Mouse (Mus musculus): ENCODE data around the gene Crk. TPM values are rescaled to one million over a fixed set of nuclear protein-coding genes. Genes with fewer than 3 reads are reported as not detected.

Crk gene
- polyA plus RNA-seq, 1 experiment: 46.7 TPM

GRCm38 (mm10) chr11:75679439-75680171 lies 546 bp downstream of the Crk start:
- Histone ChIP-seq H3K27me3 (ENCODE audit: control insufficient read depth, insufficient read depth, low read length) (no peaks in the 10 kb centered on the region), H3K27ac (ENCODE audit: control insufficient read depth, insufficient read depth, low read length) (peak overlapping the region; percentile 26), H3K4me3 (ENCODE audit: control insufficient read depth, insufficient read depth, low read length) (peak overlapping the region; percentile 74), H3K4me1 (replicated peaks; ENCODE audit: control insufficient read depth, insufficient read depth, low read length) (no peaks in the 10 kb centered on the region), H3K36me3 (ENCODE audit: control insufficient read depth, insufficient read depth, low read length) (peaks cover 5% of the 10 kb centered on the region; the same call in 1 of the 2 replicates)
- 2% methylated on average over 43 of the region's 43 CpGs for WGBS
- no peak for DNase-seq
- TF ChIP-seq CTCF (IDR thresholded peaks at IDR 0.05; ENCODE audit: borderline replicate concordance, control insufficient read depth, extremely low read depth, insufficient read depth, low read length, poor library complexity): no peak
- no peak for TF ChIP-seq POLR2A (IDR thresholded peaks at IDR 0.05; ENCODE audit: control insufficient read depth, extremely low read depth, insufficient read depth, low read length, poor library complexity)

GRCm38 (mm10) chr11:75684462-75684861 lies 5.4 kb downstream of the Crk start:
- Histone ChIP-seq H3K27ac (ENCODE audit: control insufficient read depth, insufficient read depth, low read length) (no peak overlapping the region), H3K27me3 (ENCODE audit: control insufficient read depth, insufficient read depth, low read length) (no peaks in the 10 kb centered on the region), H3K4me3 (ENCODE audit: control insufficient read depth, insufficient read depth, low read length) (no peak overlapping the region), H3K36me3 (ENCODE audit: control insufficient read depth, insufficient read depth, low read length) (peaks cover 11% of the 10 kb centered on the region), H3K4me1 (replicated peaks; ENCODE audit: control insufficient read depth, insufficient read depth, low read length) (no peaks in the 10 kb centered on the region)
- WGBS: 95% methylated on average over 5 of the region's 5 CpGs
- TF ChIP-seq CTCF (IDR thresholded peaks at IDR 0.05; ENCODE audit: borderline replicate concordance, control insufficient read depth, extremely low read depth, insufficient read depth, low read length, poor library complexity): no peak
- TF ChIP-seq POLR2A (IDR thresholded peaks at IDR 0.05; ENCODE audit: control insufficient read depth, extremely low read depth, insufficient read depth, low read length, poor library complexity): no peak
- DNase-seq: no peak

- no peaks in the 10 kb centered on the region for H3K27me3 ChIP-seq (ENCODE audit: control insufficient read depth, insufficient read depth, low read length)
- H3K4me1 ChIP-seq (replicated peaks; ENCODE audit: control insufficient read depth, insufficient read depth, low read length): no peaks in the 10 kb centered on the region
- TF ChIP-seq POLR2A (IDR thresholded peaks at IDR 0.05; ENCODE audit: control insufficient read depth, extremely low read depth, insufficient read depth, low read length, poor library complexity) (no peak), CTCF (IDR thresholded peaks at IDR 0.05; ENCODE audit: borderline replicate concordance, control insufficient read depth, extremely low read depth, insufficient read depth, low read length, poor library complexity) (no peak)
- H3K36me3 ChIP-seq (ENCODE audit: control insufficient read depth, insufficient read depth, low read length): peaks cover 11% of the 10 kb centered on the region
- no peak overlapping the region for H3K27ac ChIP-seq (ENCODE audit: control insufficient read depth, insufficient read depth, low read length)
- no peak for DNase-seq
- no peak overlapping the region for H3K4me3 ChIP-seq (ENCODE audit: control insufficient read depth, insufficient read depth, low read length)
- WGBS: 89% methylated on average over 2 of the region's 2 CpGs
Observed at GRCm38 (mm10) chr11:75684956-75685355, 5.9 kb downstream of the Crk start.

- WGBS: 55% methylated on average over 2 of the region's 2 CpGs
- no peak for DNase-seq
- Histone ChIP-seq H3K4me3 (ENCODE audit: control insufficient read depth, insufficient read depth, low read length) (no peak overlapping the region), H3K36me3 (ENCODE audit: control insufficient read depth, insufficient read depth, low read length) (peaks cover 25% of the 10 kb centered on the region), H3K27me3 (ENCODE audit: control insufficient read depth, insufficient read depth, low read length) (no peaks in the 10 kb centered on the region), H3K27ac (ENCODE audit: control insufficient read depth, insufficient read depth, low read length) (no peak overlapping the region), H3K4me1 (replicated peaks; ENCODE audit: control insufficient read depth, insufficient read depth, low read length) (no peaks in the 10 kb centered on the region)
- TF ChIP-seq POLR2A (IDR thresholded peaks at IDR 0.05; ENCODE audit: control insufficient read depth, extremely low read depth, insufficient read depth, low read length, poor library complexity) (no peak), CTCF (IDR thresholded peaks at IDR 0.05; ENCODE audit: borderline replicate concordance, control insufficient read depth, extremely low read depth, insufficient read depth, low read length, poor library complexity) (no peak)
Observed at GRCm38 (mm10) chr11:75687343-75687993, 8.4 kb downstream of the Crk start.

DNA sequence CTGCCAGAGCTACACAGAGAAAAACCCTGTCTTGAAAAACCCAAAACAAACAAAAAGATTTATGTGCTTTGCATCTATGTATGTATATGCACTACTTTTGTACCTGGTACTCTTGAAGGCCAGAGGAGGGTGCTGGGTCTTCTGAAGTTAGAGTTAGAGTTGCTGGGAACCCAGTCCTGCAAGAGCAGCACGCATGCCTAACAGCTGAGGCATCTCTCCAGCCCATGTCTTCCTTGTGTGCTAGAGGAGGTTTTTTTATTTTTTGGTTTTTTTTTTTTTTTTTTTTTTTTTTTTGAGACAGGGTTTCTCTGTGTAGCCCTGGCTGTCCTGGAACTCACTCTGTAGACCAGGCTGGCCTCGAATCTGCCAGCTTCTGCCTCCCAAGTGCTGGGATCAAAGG lies 9.1 kb downstream of the Crk start:
- 77% methylated on average over 2 of the region's 2 CpGs for WGBS
- TF ChIP-seq POLR2A (IDR thresholded peaks at IDR 0.05; ENCODE audit: control insufficient read depth, extremely low read depth, insufficient read depth, low read length, poor library complexity): no peak
- no peak for TF ChIP-seq CTCF (IDR thresholded peaks at IDR 0.05; ENCODE audit: borderline replicate concordance, control insufficient read depth, extremely low read depth, insufficient read depth, low read length, poor library complexity)

GRCm38 (mm10) chr11:75689977-75690376 lies 10.9 kb downstream of the Crk start:
- no peak for TF ChIP-seq CTCF (IDR thresholded peaks at IDR 0.05; ENCODE audit: borderline replicate concordance, control insufficient read depth, extremely low read depth, insufficient read depth, low read length, poor library complexity)
- no peak for TF ChIP-seq POLR2A (IDR thresholded peaks at IDR 0.05; ENCODE audit: control insufficient read depth, extremely low read depth, insufficient read depth, low read length, poor library complexity)
- Histone ChIP-seq H3K36me3 (ENCODE audit: control insufficient read depth, insufficient read depth, low read length) (peaks cover 34% of the 10 kb centered on the region), H3K4me1 (replicated peaks; ENCODE audit: control insufficient read depth, insufficient read depth, low read length) (no peaks in the 10 kb centered on the region), H3K4me3 (ENCODE audit: control insufficient read depth, insufficient read depth, low read length) (no peak overlapping the region), H3K27ac (ENCODE audit: control insufficient read depth, insufficient read depth, low read length) (no peak overlapping the region), H3K27me3 (ENCODE audit: control insufficient read depth, insufficient read depth, low read length) (no peaks in the 10 kb centered on the region)
- 79% methylated on average over 1 of the region's 1 CpGs for WGBS
- DNase-seq: no peak

More for the DNA sequence above, 9.1 kb downstream of the Crk start:
- no peak overlapping the region for H3K4me3 ChIP-seq (ENCODE audit: control insufficient read depth, insufficient read depth, low read length)
- H3K4me1 ChIP-seq (replicated peaks; ENCODE audit: control insufficient read depth, insufficient read depth, low read length): no peaks in the 10 kb centered on the region
- H3K36me3 ChIP-seq (ENCODE audit: control insufficient read depth, insufficient read depth, low read length): peaks cover 32% of the 10 kb centered on the region
- DNase-seq: no peak
- H3K27me3 ChIP-seq (ENCODE audit: control insufficient read depth, insufficient read depth, low read length): no peaks in the 10 kb centered on the region
- H3K27ac ChIP-seq (ENCODE audit: control insufficient read depth, insufficient read depth, low read length): no peak overlapping the region

Data from thymus, adult 2 months (tissue).